Mouse (Mus musculus) right cerebral cortex, postnatal 10 days (tissue): ENCODE results near the gene Pigb.

Source experiments
- DNase-seq, 2 experiments: peaks; one replicate each; pipeline ENCODE4 v3.0.0; 2021; ENCODE audit warnings: low spot score in 2 of 2

The Pigb gene

GRCm38 (mm10) chr9:73045711-73046110 lies 5.5 kb upstream of the Pigb start:
- no peak for DNase-seq

- no peak for DNase-seq
Observed at GRCm38 (mm10) chr9:73045204-73045603, 5.0 kb upstream of the Pigb start.

DNA sequence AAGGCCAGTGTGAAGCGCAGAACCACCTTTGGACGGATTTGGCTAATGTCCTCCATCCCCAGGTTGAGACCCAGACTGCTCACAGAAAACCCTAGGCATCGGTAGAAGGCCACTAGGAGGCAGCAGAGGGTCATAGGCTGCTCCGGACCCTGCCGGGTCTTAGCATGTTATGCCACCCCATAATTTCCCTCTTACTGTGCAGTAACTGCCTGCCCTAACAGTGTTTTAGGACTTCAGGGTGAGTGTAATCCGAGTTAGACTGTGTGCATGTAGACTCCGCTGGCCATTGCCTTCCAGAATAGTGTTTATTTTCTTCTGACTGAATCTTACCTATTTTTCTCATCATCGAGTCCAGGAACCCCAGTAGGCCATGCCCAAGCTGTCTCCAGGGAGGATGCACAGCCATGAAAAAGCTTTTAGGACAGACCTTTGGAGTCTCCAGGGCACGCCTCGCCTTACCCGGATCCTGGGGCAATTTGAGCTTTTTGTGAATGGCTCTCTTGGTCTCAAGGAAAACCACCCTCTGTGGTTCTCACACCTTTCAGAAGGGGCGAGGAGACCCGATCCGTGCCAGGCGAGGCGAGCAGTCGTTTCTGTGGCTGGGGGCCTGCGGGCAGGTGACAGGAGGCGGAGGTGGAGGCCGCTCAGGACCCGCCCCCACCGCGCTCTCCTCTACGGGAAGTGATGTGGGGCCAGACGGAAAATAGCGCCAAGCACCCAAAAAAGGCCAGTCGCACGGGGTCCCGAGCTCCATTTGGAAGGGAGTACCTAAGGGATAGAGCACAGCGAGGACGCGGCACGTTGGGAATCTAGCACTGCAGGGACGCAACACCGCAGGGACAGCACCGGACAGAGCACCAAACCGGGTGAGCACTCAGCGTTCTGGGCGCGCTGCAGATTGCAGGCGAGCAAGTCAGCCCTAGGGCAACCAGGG lies 4.2 kb upstream of the Pigb start, which contains the start of gene Rab27a:
TSS of gene Rab27a (plus strand) at position 709 of the 934 bp plus-strand sequence.
- peak; percentile 82 to 86 for DNase-seq

- peak; percentile 96 for DNase-seq
Observed at GRCm38 (mm10) chr9:73039222-73039945, 794 bp downstream of the Pigb start.

- no peak for DNase-seq
Observed at GRCm38 (mm10) chr9:73033406-73033805, 6.8 kb downstream of the Pigb start.

- DNase-seq: no peak
Observed at GRCm38 (mm10) chr9:73031421-73031820, 8.8 kb downstream of the Pigb start.

DNA sequence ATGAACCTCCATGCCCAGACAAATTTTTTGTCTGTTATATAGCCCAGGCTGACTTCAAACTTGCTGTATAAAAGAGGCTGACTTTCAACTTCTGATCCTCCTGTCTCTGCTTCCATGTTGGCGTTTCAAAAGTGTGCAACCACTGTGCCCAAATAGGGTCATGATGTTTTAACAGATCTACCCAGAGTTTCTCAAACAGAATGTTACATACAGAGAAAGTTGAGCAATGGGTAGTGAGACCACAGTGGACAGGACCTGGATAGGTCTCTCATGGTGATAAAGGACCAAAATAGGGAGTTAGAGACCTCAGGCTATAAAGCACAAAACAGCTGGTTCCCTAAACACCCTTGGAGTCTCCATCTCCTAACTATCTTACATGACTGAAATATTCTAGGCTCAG lies 9.7 kb downstream of the Pigb start:
- DNase-seq: no peak

- peak; percentile 47 to 50 for DNase-seq
Observed at GRCm38 (mm10) chr9:73025818-73026636, 14.2 kb downstream of the Pigb start.

- no peak for DNase-seq
Observed at GRCm38 (mm10) chr9:73020566-73021097, 19.5 kb downstream of the Pigb start.

- DNase-seq: no peak
Observed at GRCm38 (mm10) chr9:73019841-73020240, 20.3 kb downstream of the Pigb start.

DNA sequence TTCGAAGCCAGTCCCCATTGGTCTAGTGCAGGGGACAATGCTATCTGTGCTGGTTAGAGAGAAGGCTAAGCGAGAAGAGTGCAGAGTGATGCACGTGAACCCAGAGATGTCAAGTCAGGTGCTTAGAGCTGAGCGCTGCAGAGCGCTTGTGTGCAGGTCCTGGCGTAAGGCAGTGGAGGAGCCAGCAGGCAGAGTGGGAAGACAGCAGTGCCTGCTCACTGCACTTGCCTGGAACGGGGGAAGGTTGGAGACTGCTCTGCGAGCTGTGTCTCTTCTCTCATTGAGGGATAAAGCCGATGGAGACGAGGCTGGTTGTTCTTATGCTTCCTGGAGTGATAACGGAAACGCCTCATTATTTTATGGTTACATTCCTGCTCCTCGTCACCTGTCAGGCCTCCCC lies 25.5 kb downstream of the Pigb start:
- DNase-seq: no peak

- no peak for DNase-seq
Observed at GRCm38 (mm10) chr9:73012629-73013028, 27.5 kb downstream of the Pigb start.

DNA sequence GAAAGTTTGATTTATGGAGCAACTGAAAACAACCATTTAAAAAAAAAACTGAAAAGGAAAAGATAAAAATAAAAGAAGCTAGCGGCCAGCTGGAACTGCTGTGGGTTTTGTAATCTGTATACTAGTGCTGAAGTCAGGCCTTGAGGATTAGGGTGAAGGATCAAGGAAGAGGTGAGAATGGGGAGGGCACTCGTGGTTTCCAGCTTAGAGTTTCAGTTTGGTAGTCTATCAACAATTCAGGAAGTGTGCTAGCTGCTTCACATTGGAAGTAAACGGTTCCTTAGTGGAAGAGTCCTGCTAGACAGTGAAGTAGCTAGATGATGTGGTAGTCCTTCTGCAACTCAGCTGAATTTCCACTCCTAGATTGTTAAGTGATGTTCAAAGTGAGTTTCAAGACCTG lies 31.8 kb downstream of the Pigb start:
- no peak for DNase-seq

DNA sequence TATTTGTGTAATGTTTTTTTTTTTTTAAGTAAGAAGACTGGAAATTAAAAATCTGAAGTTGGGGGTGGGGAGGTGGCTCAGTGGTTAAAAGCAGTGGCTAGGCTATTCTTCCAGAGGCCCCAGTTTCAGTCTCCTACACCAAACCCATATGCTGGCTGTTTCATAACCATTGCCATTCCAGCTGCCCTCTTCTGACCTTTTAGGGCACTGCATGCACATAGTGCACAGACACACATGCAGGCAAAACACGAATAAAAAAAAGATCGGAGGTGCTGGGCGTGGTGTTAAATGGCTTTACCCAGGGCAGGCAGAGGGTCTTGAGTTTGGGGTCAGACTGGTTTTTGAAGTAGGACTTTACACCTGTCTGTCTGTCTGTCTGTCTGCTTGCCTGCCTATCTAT lies 34.0 kb downstream of the Pigb start:
- DNase-seq: no peak

DNA sequence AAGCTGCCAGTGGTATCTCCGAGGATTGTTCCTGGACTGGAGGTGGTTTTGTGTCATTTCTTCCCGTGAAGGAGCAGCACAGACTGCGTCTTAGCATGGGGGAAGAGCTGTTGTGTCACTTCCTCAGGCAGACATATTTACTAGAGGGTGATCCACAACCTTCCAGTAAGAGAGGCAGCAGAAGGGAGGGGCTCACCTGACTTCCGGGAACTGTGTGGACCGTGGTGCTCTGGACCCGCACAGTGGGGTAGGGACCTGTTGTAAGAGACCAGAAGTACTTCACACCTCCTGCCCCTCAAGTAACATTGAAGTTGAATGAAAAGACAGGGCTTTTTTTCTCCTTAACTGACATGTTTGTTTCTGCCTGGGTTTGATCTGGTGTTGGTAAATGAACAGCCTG lies 35.1 kb downstream of the Pigb start:
- DNase-seq: no peak

DNA sequence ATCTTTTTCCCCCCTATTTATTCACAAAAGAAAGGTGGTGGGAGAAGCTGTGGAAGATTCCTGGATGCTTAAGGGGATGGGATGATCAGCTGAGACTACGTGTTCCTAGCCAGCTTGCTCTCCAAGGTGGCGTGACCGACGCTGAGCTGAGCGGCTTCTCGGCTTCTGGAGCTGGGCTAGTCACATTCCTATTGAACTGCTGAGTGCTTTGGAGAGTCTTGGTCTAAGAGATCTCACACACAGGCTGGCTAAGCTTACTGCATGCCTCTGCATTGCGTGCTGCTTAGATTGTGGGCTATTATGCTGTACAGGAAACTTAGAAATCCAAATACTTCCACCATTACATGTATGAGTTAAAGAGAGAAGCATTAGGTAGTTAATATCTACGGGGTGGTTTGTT lies 36.1 kb downstream of the Pigb start:
- no peak for DNase-seq

GRCm38 (mm10) chr9:73002177-73002576 lies 38.0 kb downstream of the Pigb start:
- peak in 1 of 2 experiments; percentile 47 for DNase-seq

GRCm38 (mm10) chr9:73001314-73002011 lies 38.7 kb downstream of the Pigb start:
- DNase-seq: no peak

GRCm38 (mm10) chr9:73000487-73000886 lies 39.7 kb downstream of the Pigb start:
- DNase-seq: no peak

- DNase-seq: no peak
Observed at GRCm38 (mm10) chr9:72996806-72997205, 43.4 kb downstream of the Pigb start.

DNA sequence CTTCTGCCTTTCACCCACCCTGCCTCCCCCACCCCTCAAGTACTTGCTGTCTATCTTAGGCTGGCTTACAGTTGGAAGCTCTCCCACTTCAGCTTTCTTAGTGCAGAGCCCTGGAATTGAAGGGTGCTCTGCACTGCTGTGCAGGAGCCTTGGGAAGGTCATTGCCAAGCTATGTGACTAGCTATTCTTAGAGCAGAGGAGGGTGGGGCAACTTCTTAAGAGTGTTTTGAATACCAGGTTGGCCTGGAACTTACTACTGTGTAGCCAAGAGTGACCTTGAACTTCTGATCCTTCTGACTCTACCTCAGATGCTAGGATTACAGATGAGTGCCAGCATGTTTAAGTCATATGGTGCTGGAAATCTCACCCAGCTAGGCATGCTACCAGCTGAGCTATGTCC lies 44.0 kb downstream of the Pigb start:
- DNase-seq: no peak
